Mouse (Mus musculus) bone marrow, adult 2 months (tissue): ENCODE data around the gene Sh3d19.

Experiments used
- CTCF ChIP-seq: fragments of 200-500 bp; IDR thresholded peaks from 2 replicates; pipeline ENCODE4 v1.5.1; 2011; ENCODE audit warnings: low read length, control low read depth; ENCODE audit not compliant: control insufficient read depth, insufficient read depth
- POLR2A ChIP-seq: fragments of 200-500 bp; IDR thresholded peaks from 2 replicates; pipeline ENCODE4 v1.6.1; 2011; ENCODE audit warnings: low read depth, mild to moderate bottlenecking, control low read depth, low read length, borderline replicate concordance; ENCODE audit not compliant: control insufficient read depth

DNA sequence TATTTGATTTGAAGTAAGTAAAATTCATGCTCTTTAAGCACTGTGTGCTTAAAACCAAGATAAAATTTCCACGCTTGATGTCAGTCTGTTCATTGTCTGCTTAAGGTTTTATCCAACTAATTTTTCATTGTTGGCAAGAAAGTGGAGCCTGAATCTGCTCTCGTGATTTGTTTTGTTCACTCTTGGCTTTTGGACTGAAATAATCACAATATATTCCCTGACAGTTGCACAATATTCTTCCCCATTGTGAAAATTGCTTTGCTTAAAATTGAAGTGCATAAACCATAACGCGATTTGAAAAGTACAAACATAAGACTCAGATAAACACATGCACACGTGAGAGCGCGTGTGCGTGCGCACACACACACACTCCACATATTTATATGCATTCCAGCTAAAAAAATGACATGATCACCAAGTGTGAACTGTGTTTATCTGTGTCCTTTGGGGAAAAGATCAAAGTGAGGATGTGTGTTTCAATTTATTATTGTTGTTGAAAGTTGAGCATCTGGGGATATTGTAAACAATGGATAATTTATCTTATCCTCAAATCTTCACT, 67.1 kb downstream of the Sh3d19 start:
- no peak for TF ChIP-seq CTCF
- no peak for TF ChIP-seq POLR2A
